Mouse (Mus musculus) hindbrain, embryonic 12.5 days (tissue): ENCODE data around the gene Aplp2. TPM values are rescaled to one million over a fixed set of nuclear protein-coding genes. Genes with fewer than 3 reads are reported as not detected.

Experiments used
- ATAC-seq: fragments of 200-750 bp; cut with Nextera tagmentation; 2 replicates; pipeline ENCODE4 v1.8.0; 2017; ENCODE audit warnings: moderate TSS enrichment; ENCODE audit not compliant: low FRiP score
- H3K27ac ChIP-seq: fragments of 300-500 bp; sonication (generic); 2 replicates; pipeline ENCODE4 v1.5.1; 2016; ENCODE audit warnings: mild to moderate bottlenecking
- H3K27me3 ChIP-seq: fragments of 300-500 bp; sonication (generic); 2 replicates; pipeline ENCODE4 v1.6.1; 2016; ENCODE audit warnings: mild to moderate bottlenecking
- H3K36me3 ChIP-seq: fragments of 300-500 bp; sonication (generic); 2 replicates; pipeline ENCODE4 v1.6.1; 2016; ENCODE audit warnings: mild to moderate bottlenecking
- H3K4me1 ChIP-seq: fragments of 300-500 bp; sonication (generic); 2 replicates; pipeline ENCODE4 v1.6.1; 2016
- H3K4me2 ChIP-seq: fragments of 300-500 bp; sonication (generic); replicated peaks from 2 replicates; pipeline ENCODE4 v1.6.1; 2016; ENCODE audit warnings: mild to moderate bottlenecking
- H3K4me3 ChIP-seq: fragments of 300-500 bp; sonication (generic); 2 replicates; pipeline ENCODE4 v1.5.1; 2016; ENCODE audit warnings: mild to moderate bottlenecking
- H3K9ac ChIP-seq: fragments of 300-500 bp; sonication (generic); 2 replicates; pipeline ENCODE4 v1.6.1; 2016; ENCODE audit warnings: mild to moderate bottlenecking, moderate library complexity
- H3K9me3 ChIP-seq: fragments of 300-500 bp; sonication (generic); replicated peaks from 2 replicates; pipeline ENCODE4 v1.6.1; 2016; ENCODE audit warnings: mild to moderate bottlenecking
- WGBS: fragments of 180-500 bp; shearing (Covaris S2); methylation state at CpG from one replicate; pipeline ENCODE4 v1.1.7; 2016; 5-methylcytosine and 5-hydroxymethylcytosine counted together
- polyA plus RNA-seq: library from polyadenylated mRNA; unstranded; fragments of >200 nt; fragmentation: Nextera tagmentation; extraction: Ambion mirVana; gene quantifications from 2 replicates; pipeline ENCODE4 v1.2.1, GENCODE M21; 2016

Gene Aplp2
- polyA plus RNA-seq, 1 experiment from 2014 or later, result 297 TPM

DNA sequence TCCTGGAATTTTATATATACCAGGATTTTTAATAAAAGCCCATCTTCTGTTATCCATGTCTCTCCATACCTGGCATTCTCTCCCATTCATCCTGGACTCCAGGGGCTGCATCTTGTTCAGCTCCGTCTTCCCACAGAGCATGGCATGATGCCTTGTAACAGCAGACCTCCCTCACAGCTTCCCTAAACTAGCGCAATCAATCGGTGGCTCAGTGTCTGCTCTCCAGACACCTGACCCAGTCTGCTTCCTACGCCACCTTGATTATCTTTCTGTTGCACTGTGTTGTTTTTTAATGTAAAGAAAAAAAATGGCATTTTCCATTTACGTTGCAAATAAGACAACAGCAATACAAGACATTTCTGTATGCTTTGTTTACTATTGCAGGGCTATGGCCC, 32.3 kb upstream of the Aplp2 start:
- Histone ChIP-seq H3K4me3 (no peak overlapping the region), H3K27me3 (no peaks in the 10 kb centered on the region), H3K4me1 (peaks cover 4% of the 10 kb centered on the region; the same call in 1 of the 2 replicates), H3K36me3 (no peaks in the 10 kb centered on the region), H3K4me2 (no peak overlapping the region), H3K27ac (no peak overlapping the region), H3K9me3 (no peaks in the 10 kb centered on the region), H3K9ac (no peak overlapping the region)
- 78% methylated on average over 5 of the region's 5 CpGs for WGBS
- ATAC-seq, result no peak

DNA sequence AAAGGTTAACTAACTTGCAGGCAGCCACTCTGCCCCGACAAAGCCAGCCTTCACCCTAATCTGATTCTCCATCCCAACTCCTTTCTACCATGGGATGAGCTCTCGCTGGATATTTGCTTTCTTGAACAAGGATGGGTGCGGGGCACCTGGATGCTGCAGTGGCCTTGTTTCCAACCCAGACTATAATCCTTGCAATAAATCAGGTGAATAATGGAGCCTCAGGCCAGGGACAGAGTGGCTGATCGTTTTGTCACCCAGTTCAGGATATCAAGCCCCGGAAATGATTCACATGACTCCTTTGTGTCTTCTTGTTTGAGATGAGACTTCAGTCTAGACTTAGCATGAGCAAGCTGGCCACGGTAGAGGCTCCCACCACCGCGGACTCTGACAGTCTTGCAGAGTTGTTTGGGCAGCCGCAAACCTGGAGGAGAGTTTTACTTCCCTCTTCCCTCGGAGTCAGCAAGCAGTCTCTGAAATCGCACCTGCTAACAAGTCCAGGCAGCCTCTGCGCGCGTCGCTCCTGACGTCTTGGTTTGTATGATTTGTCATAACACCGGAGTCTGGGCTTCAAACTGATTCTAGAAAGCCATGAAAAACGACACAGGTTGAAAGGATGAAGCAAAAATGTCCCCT, 31.8 kb upstream of the Aplp2 start:
- no peaks in the 10 kb centered on the region for H3K27me3 ChIP-seq
- no peak overlapping the region for H3K9ac ChIP-seq
- H3K36me3 ChIP-seq, result no peaks in the 10 kb centered on the region
- no peak overlapping the region for H3K4me3 ChIP-seq
- peaks cover 4% of the 10 kb centered on the region; the same call in 1 of the 2 replicates for H3K4me1 ChIP-seq
- 78% methylated on average over 18 of the region's 18 CpGs for WGBS
- ATAC-seq, result no peak
- no peaks in the 10 kb centered on the region for H3K9me3 ChIP-seq
- no peak overlapping the region for H3K27ac ChIP-seq
- H3K4me2 ChIP-seq, result no peak overlapping the region

DNA sequence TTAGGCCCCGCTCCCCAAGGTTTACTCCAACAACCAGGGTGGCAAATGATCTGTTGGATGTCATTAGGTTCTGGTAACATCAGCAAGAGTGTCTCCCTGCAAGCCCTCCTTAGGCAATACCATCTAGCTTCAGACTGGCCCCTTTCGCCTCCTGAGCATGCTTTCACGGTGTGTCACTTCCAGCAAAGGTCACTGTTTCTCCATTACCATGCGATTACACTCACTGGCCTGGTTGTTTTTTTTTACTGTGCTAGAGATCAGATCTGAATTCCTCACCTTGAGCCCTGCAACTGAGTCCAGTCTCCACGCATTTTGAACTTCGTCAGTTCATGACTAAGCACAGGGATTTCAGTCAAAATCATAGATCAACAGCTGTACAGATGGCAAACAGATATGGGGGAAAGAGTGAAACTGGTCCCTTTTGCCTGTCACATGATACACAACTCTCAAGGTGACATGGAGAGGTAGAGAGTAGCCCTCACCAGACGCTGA, 29.6 kb upstream of the Aplp2 start:
- WGBS, result 82% methylated on average over 7 of the region's 7 CpGs
- Histone ChIP-seq H3K27ac (no peak overlapping the region), H3K4me1 (no peaks in the 10 kb centered on the region), H3K9ac (no peak overlapping the region), H3K9me3 (no peaks in the 10 kb centered on the region), H3K4me3 (no peak overlapping the region), H3K4me2 (no peak overlapping the region), H3K36me3 (no peaks in the 10 kb centered on the region), H3K27me3 (no peaks in the 10 kb centered on the region)
- no peak for ATAC-seq

DNA sequence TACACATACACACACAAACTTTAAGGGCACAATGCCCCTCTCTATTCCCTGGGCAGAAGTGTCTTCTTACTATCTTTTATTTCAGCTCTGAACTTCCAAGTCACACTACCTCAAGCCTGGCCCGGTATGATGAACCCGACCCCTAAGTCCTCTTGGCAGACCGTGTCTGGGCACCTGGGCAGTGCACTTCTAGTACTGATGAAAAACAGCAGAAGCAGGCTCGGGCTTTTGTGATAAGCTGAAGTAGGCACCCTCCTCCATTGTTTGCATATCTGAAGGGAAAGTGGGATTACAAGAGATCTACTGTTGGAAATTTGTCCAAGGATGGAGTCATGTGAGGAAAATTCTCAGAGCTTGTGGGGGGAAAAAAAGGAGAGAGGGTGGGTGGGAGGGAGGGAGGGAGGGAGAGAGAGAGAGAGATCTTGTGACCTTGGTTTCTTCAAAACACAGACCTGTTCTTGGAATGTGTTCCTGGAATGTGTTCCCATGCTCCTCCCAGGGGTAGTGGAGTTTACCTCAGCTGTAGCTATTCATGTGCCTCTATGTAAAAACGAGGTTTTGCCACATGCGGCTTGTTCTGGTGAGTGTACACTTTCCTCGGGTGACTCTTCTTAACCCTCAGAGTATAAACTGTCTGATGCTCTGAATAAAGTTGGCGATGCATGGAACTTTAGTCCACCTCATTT, 29.1 kb upstream of the Aplp2 start:
- H3K9me3 ChIP-seq, result no peaks in the 10 kb centered on the region
- 86% methylated on average over 8 of the region's 8 CpGs for WGBS
- no peak for ATAC-seq

DNA sequence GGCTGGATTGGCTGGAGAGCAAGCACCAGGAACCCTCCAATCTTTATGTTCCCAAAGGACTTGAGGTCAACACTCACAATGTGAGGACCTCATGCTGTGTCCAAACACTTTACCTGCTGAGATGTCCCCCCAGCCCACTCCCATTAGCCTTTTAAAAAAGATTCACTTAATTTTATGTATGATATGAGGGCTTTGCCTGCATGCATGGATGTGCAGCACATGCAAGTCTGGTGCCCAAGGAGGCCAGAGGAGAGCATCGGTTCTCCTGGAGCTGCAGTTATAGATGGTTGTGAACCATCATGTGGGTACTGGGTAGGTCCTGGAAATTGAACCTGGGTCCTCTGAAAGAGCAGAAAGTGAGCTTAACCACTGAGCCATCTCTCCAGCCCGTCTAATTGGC, 27.9 kb upstream of the Aplp2 start:
- Histone ChIP-seq H3K9me3 (no peaks in the 10 kb centered on the region), H3K4me2 (no peak overlapping the region), H3K27ac (no peak overlapping the region), H3K36me3 (no peaks in the 10 kb centered on the region), H3K27me3 (no peaks in the 10 kb centered on the region), H3K4me3 (no peak overlapping the region), H3K9ac (no peak overlapping the region), H3K4me1 (no peaks in the 10 kb centered on the region)
- 98% methylated on average over 2 of the region's 2 CpGs for WGBS
- no peak for ATAC-seq

More for the DNA sequence above, 29.1 kb upstream of the Aplp2 start:
- Histone ChIP-seq H3K27me3 (no peaks in the 10 kb centered on the region), H3K4me3 (no peak overlapping the region), H3K27ac (no peak overlapping the region), H3K9ac (no peak overlapping the region), H3K4me2 (no peak overlapping the region), H3K4me1 (no peaks in the 10 kb centered on the region), H3K36me3 (no peaks in the 10 kb centered on the region)

DNA sequence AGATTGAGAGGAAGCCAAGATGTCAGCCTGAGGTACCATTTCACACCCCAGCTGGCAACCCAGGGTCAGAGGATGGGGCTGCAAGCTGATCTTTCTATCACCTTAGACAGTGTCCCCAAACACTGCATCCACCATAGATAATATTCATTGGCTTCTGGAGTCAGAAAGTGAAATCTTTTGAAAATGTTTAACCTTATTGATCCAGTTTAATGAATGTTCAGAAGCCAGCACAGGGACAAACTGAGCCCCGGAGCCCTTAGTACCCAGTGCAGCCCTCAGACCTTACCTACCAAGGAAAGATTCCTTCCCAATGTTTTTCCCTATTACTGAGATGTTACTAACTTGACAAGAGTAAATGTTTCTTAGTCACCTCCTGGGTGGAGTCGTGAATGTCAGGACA, 26.9 kb upstream of the Aplp2 start:
- ATAC-seq, result no peak
- H3K4me3 ChIP-seq, result no peak overlapping the region
- no peak overlapping the region for H3K4me2 ChIP-seq
- WGBS, result 84% methylated on average over 2 of the region's 2 CpGs
- no peaks in the 10 kb centered on the region for H3K4me1 ChIP-seq
- H3K9me3 ChIP-seq, result no peaks in the 10 kb centered on the region
- no peak overlapping the region for H3K27ac ChIP-seq
- no peaks in the 10 kb centered on the region for H3K36me3 ChIP-seq
- H3K27me3 ChIP-seq, result no peaks in the 10 kb centered on the region
- no peak overlapping the region for H3K9ac ChIP-seq

DNA sequence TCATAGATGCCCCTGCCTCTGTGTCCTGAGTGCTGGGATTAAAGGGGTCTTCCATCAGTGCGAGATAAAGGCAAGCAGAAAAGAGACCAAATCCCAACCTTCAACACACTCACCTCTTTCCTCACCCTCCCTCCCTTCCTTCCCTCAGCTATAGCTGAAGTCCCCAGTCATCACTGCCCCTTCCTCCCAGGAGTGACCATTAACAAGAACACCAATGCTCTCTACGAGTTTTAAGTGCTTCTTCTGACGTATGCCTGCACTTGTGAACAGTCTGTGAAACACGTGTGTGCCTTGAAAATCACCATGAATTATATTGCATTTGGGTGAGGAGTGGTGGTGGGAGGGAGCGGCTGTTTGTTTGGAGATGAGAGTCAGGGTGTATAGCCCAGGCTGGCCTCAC, 24.5 kb upstream of the Aplp2 start:
- Histone ChIP-seq H3K4me2 (no peak overlapping the region), H3K9me3 (no peaks in the 10 kb centered on the region), H3K4me3 (no peak overlapping the region), H3K27ac (no peak overlapping the region), H3K36me3 (no peaks in the 10 kb centered on the region), H3K9ac (no peak overlapping the region), H3K4me1 (peaks cover 9% of the 10 kb centered on the region), H3K27me3 (no peaks in the 10 kb centered on the region)
- no peak for ATAC-seq
- WGBS, result 79% methylated on average over 5 of the region's 5 CpGs

DNA sequence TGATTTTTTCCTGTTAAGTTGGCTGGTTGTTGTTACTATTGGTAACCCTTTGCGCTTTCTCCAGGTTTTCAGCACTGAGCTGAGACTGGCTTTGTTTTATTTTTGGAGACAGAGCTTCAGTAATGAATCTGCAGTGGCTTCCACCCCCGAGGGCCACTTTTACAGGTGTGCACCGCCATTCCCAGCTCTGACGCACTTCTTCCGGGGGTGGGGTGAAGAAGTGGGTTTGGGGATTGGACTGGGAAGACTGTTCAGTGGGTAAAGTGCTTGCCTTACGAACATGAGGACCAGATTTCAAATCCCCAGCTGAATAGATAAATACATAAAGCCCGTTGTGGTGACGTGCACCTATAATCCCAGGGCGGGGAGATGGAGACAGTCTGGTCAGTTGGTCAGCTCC, 23.9 kb upstream of the Aplp2 start:
- 83% methylated on average over 9 of the region's 9 CpGs for WGBS
- no peaks in the 10 kb centered on the region for H3K27me3 ChIP-seq
- H3K9ac ChIP-seq, result no peak overlapping the region
- ATAC-seq, result no peak
- no peaks in the 10 kb centered on the region for H3K9me3 ChIP-seq
- no peak overlapping the region for H3K4me3 ChIP-seq
- no peak overlapping the region for H3K4me2 ChIP-seq
- no peaks in the 10 kb centered on the region for H3K36me3 ChIP-seq
- H3K27ac ChIP-seq, result no peak overlapping the region
- peaks cover 9% of the 10 kb centered on the region for H3K4me1 ChIP-seq

DNA sequence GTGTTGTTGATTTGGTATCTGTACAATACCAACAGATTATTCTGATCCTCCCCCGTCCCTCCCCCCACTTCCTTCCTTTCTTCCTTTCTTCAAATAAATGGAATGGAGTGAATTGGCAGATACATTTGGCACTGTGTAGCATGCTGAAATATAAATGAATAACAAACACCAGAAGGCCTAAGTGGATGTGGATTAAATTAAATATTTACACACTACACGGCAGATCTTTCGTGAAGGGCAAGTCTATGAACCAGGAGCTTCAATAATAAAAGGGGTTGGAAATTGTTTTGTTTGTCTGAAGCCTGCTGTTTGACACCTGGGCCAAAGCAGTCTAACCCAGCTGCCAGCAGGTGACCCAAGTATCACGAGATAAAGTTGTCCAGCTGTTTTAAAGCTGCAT, 23.4 kb upstream of the Aplp2 start:
- H3K27me3 ChIP-seq, result no peaks in the 10 kb centered on the region
- H3K4me3 ChIP-seq, result no peak overlapping the region
- no peak overlapping the region for H3K4me2 ChIP-seq
- no peaks in the 10 kb centered on the region for H3K9me3 ChIP-seq
- H3K9ac ChIP-seq, result no peak overlapping the region
- peaks cover 9% of the 10 kb centered on the region for H3K4me1 ChIP-seq
- WGBS, result 73% methylated on average over 4 of the region's 4 CpGs
- ATAC-seq, result no peak
- no peaks in the 10 kb centered on the region for H3K36me3 ChIP-seq
- H3K27ac ChIP-seq, result no peak overlapping the region

DNA sequence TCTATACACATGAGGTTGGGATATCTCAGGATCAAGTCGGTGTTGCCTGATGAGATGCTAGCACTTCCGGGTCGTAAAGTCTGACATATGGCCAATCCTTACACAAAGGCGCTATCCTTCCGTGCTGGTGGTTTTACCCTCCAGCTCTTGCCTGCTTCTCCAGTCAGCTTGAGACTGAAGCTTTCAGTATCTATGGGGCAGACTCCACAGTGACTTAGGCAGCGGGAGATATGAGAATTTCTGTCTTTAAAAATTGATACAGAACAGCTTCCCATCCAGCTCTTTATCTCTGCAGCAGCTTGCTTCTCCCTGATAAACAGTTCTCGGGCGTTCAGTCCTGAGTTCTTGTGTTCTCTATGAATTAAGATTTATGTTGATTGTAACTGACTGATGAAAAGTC, 14.9 kb upstream of the Aplp2 start:
- no peak overlapping the region for H3K4me2 ChIP-seq
- 92% methylated on average over 8 of the region's 8 CpGs for WGBS
- H3K27ac ChIP-seq, result no peak overlapping the region
- H3K4me3 ChIP-seq, result no peak overlapping the region
- ATAC-seq, result no peak
- peaks cover under 1% of the 10 kb centered on the region for H3K4me1 ChIP-seq
- H3K9ac ChIP-seq, result no peak overlapping the region
- H3K27me3 ChIP-seq, result no peaks in the 10 kb centered on the region
- no peaks in the 10 kb centered on the region for H3K36me3 ChIP-seq
- H3K9me3 ChIP-seq, result no peaks in the 10 kb centered on the region

DNA sequence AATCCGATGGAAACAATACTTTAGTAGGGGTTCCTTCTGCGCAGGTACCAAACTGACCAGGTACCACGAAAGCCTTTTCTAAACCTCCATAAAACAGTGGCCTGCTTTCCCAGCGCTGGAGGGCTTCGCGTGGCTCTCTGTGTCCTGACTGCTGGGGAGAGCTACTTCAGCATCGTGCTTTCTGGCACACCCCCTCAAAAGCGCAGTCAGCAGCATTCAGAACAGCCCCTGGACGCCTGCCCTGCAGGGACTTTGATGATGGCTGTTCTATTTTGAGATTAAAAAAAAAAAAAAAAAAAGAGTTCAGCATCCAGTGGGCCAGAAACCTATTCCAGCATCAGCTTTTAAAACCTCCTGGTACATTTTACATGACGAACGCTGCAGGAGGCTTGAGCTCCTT, 14.2 kb upstream of the Aplp2 start:
- Histone ChIP-seq H3K9me3 (no peaks in the 10 kb centered on the region), H3K36me3 (no peaks in the 10 kb centered on the region), H3K9ac (no peak overlapping the region), H3K4me1 (no peaks in the 10 kb centered on the region), H3K27ac (no peak overlapping the region), H3K4me2 (no peak overlapping the region), H3K4me3 (no peak overlapping the region), H3K27me3 (no peaks in the 10 kb centered on the region)
- WGBS, result 88% methylated on average over 11 of the region's 11 CpGs
- no peak for ATAC-seq

DNA sequence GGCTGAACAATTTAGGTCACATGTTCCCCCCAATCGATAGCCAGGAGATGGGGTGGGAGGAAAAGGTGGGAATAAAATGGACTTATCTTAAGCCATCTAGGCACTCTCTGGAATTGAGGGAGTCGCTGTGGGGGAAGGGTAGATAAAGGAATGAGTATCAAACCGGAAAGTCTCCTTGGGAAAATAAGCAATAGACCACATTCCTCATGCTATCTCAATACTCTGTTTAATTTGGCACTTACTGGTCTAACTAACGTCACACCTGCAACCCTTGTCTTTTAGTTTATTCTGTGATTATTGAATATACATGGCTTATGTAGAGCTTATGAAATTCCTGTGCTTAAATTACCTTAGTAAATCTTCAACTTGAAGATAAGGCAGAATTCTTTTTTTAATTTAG, 11.9 kb upstream of the Aplp2 start:
- Histone ChIP-seq H3K27ac (no peak overlapping the region), H3K4me1 (no peaks in the 10 kb centered on the region), H3K4me3 (no peak overlapping the region), H3K36me3 (no peaks in the 10 kb centered on the region), H3K9me3 (no peaks in the 10 kb centered on the region), H3K4me2 (no peak overlapping the region), H3K9ac (no peak overlapping the region), H3K27me3 (no peaks in the 10 kb centered on the region)
- WGBS, result 83% methylated on average over 4 of the region's 4 CpGs
- ATAC-seq, result no peak

DNA sequence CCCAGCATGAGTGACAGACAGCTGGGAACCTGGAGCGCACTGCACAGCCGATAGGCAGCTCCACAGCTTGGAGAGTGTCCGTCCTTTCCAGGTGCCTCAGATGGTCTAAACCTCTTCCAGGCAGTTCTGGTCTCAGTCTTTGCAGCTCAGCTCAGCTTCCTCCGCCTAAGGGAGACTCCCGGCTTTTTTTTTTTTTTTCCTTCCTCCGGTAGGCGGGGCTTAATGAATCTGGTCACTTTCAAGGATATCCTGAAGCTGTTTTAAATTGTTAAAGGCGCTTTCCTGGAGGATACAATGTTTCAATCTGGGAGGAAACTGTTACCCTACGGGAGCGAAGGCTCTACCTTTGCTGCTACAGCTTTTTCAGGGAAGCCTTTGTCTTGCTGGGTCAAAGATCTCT, 9.6 kb upstream of the Aplp2 start:
- 30% methylated on average over 10 of the region's 10 CpGs for WGBS
- Histone ChIP-seq H3K9ac (no peak overlapping the region), H3K9me3 (no peaks in the 10 kb centered on the region), H3K27ac (no peak overlapping the region), H3K4me2 (no peak overlapping the region), H3K4me1 (no peaks in the 10 kb centered on the region), H3K36me3 (no peaks in the 10 kb centered on the region), H3K27me3 (no peaks in the 10 kb centered on the region), H3K4me3 (no peak overlapping the region)
- ATAC-seq, result no peak
